Mouse (Mus musculus) liver, embryonic 14.5 days (tissue): Measurements from ENCODE around the gene Napsa. TPM values are rescaled to one million over a fixed set of nuclear protein-coding genes. Genes with fewer than 3 reads are reported as not detected.

Experiments used
- ATAC-seq: fragments of 200-750 bp; cut with Nextera tagmentation; 2 replicates; pipeline ENCODE4 v1.8.0; 2017; ENCODE audit warnings: moderate number of reproducible peaks, mild to moderate bottlenecking, moderate library complexity; ENCODE audit not compliant: insufficient read depth
- DNase-seq, 3 experiments: peaks; one replicate each; pipeline ENCODE4 v3.0.0-alpha.2; 2012 to 2013; ENCODE audit warnings: low read depth in 3 of 3, low spot score in 3 of 3
- H3K27ac ChIP-seq: fragments of 300-500 bp; sonication (generic); 2 replicates; pipeline ENCODE4 v1.5.1; 2014; ENCODE audit warnings: moderate library complexity, mild to moderate bottlenecking, control low read depth, inconsistent platforms
- H3K27me3 ChIP-seq: fragments of 300-500 bp; sonication (generic); 2 replicates; pipeline ENCODE4 v1.6.1; 2014; ENCODE audit warnings: mild to moderate bottlenecking, low read length, moderate library complexity; ENCODE audit not compliant: control insufficient read depth, insufficient read depth
- H3K36me3 ChIP-seq: fragments of 300-500 bp; sonication (generic); replicated peaks from 2 replicates; pipeline ENCODE4 v1.6.1; 2014; ENCODE audit warnings: low read depth; ENCODE audit not compliant: control insufficient read depth, insufficient read depth
- H3K4me1 ChIP-seq, 2 experiments: fragments of 200-500 bp in 1 of 2; fragments of 300-500 bp in 1 of 2; sonication (generic) in 1 of 2; replicated peaks; 2 replicates each; pipeline ENCODE4 v1.6.1; 2012 to 2014; ENCODE audit warnings: antibody characterized with exemption in 1 of 2, inconsistent platforms in 1 of 2, low read length in 1 of 2; ENCODE audit not compliant: control insufficient read depth in 2 of 2, insufficient read depth in 2 of 2
- H3K4me2 ChIP-seq: fragments of 300-500 bp; sonication (generic); 2 replicates; pipeline ENCODE4 v1.6.1; 2014; ENCODE audit warnings: low read depth, mild to moderate bottlenecking, control low read depth, moderate library complexity
- H3K4me3 ChIP-seq, 2 experiments: fragments of 200-500 bp in 1 of 2; fragments of 300-500 bp in 1 of 2; sonication (generic) in 1 of 2; 2 replicates each; pipeline ENCODE4 v1.5.1; 2012 to 2014; ENCODE audit warnings: low read depth in 2 of 2, low read length in 2 of 2, mild to moderate bottlenecking in 2 of 2, control low read depth in 1 of 2, inconsistent platforms in 1 of 2, moderate library complexity in 1 of 2; ENCODE audit not compliant: insufficient read depth in 1 of 2
- H3K9ac ChIP-seq: fragments of 300-500 bp; sonication (generic); replicated peaks from 2 replicates; pipeline ENCODE4 v1.6.1; 2014; ENCODE audit warnings: mild to moderate bottlenecking, control low read depth, moderate library complexity
- H3K9me3 ChIP-seq: fragments of 300-500 bp; sonication (generic); 2 replicates; pipeline ENCODE4 v1.6.1; 2016; ENCODE audit warnings: low read length, mixed read lengths; ENCODE audit not compliant: control insufficient read depth
- CTCF ChIP-seq: IDR thresholded peaks from 2 replicates; pipeline ENCODE4 v1.5.1; 2016; ENCODE audit warnings: antibody characterized with exemption, low read depth, control low read depth
- EP300 ChIP-seq: IDR thresholded peaks from 2 replicates; pipeline ENCODE4 v1.6.1; 2016; ENCODE audit warnings: antibody characterized with exemption, low read depth
- WGBS: fragments of 180-500 bp; shearing (Covaris S2); extraction: QIAGEN DNeasy Blood & Tissue Kit; methylation state at CpG from one replicate; pipeline ENCODE4 v1.1.7; 2014; ENCODE audit not compliant: insufficient replicate concordance; 5-methylcytosine and 5-hydroxymethylcytosine counted together
- polyA plus RNA-seq, 2 experiments: library from polyadenylated mRNA; depleted of rRNA in 1 of 2; stranded (reverse) in 1 of 2; unstranded in 1 of 2; fragments of >200 nt; fragmentation: Nextera tagmentation in 1 of 2; extraction: Ambion mirVana in 1 of 2; gene quantifications; 2 replicates each; pipeline versions ENCODE4 v1.2.1 to v1.2.3; 2012 to 2014

Gene Napsa
- polyA plus RNA-seq, 2 experiments, result 5.8 to 8.6 TPM

- no peak for ATAC-seq
- H3K4me1 ChIP-seq, result no peaks in the 10 kb centered on the region
Observed at GRCm38 (mm10) chr7:44560435-44561400, 11.5 kb upstream of the Napsa start.

DNA sequence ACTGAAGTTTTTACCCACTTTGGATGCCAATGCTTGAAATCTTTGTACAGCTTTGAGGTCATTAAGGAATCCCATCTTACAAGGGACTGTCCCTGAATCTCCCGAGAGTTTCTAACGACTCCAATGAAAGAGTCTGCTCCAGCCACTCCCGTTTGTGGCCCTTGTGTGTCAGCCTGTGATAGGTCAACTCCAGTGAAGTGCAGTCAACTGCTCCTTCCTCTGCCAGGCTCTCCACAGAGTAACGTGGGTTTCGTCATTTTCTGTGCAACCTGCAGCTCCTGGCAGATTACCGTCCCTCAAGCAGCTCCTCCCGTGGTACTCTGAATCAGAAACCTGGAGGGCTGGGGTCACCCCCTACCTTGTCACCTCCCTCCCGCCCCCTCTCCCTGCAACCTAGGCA, 8.9 kb upstream of the Napsa start:
- no peaks in the 10 kb centered on the region for H3K4me1 ChIP-seq
- H3K4me3 ChIP-seq, result no peak overlapping the region
- no peak for ATAC-seq
- H3K27ac ChIP-seq, result no peak overlapping the region
- H3K27me3 ChIP-seq, result no peaks in the 10 kb centered on the region
- no peaks in the 10 kb centered on the region for H3K9me3 ChIP-seq
- H3K4me2 ChIP-seq, result no peak overlapping the region
- no peaks in the 10 kb centered on the region for H3K36me3 ChIP-seq
- TF ChIP-seq EP300 (no peak), CTCF (no peak)
- H3K9ac ChIP-seq, result no peak overlapping the region
- 25% methylated on average over 8 of the region's 8 CpGs for WGBS
- DNase-seq, result no peak

More at GRCm38 (mm10) chr7:44560435-44561400, 11.5 kb upstream of the Napsa start:
- no peaks in the 10 kb centered on the region for H3K9me3 ChIP-seq
- no peak overlapping the region for H3K4me3 ChIP-seq
- H3K36me3 ChIP-seq, result no peaks in the 10 kb centered on the region
- no peak overlapping the region for H3K9ac ChIP-seq
- no peak overlapping the region for H3K27ac ChIP-seq
- no peak overlapping the region for H3K4me2 ChIP-seq
- peak; percentile 54 to 61 (median 56) for DNase-seq
- TF ChIP-seq CTCF (peak; percentile 84), EP300 (no peak)
- no peaks in the 10 kb centered on the region for H3K27me3 ChIP-seq
- WGBS, result 49% methylated on average over 18 of the region's 18 CpGs

- ATAC-seq (no peak), DNase-seq (no peak)
- Histone ChIP-seq H3K4me1 (no peaks in the 10 kb centered on the region), H3K4me3 (no peak overlapping the region), H3K36me3 (no peaks in the 10 kb centered on the region), H3K27ac (no peak overlapping the region), H3K27me3 (no peaks in the 10 kb centered on the region), H3K9me3 (no peaks in the 10 kb centered on the region), H3K4me2 (no peak overlapping the region), H3K9ac (no peak overlapping the region)
- TF ChIP-seq CTCF (no peak), EP300 (no peak)
- WGBS, result 66% methylated on average over 10 of the region's 10 CpGs
Observed at GRCm38 (mm10) chr7:44564486-44564885, 7.7 kb upstream of the Napsa start.

- ATAC-seq (no peak), DNase-seq (no peak)
- no peaks in the 10 kb centered on the region for H3K4me1 ChIP-seq
- no peaks in the 10 kb centered on the region for H3K36me3 ChIP-seq
- no peak overlapping the region for H3K4me2 ChIP-seq
- WGBS, result 37% methylated on average over 6 of the region's 6 CpGs
- no peak for TF ChIP-seq CTCF
- H3K4me3 ChIP-seq, result no peak overlapping the region
- H3K27me3 ChIP-seq, result no peaks in the 10 kb centered on the region
- no peaks in the 10 kb centered on the region for H3K9me3 ChIP-seq
- no peak overlapping the region for H3K9ac ChIP-seq
- H3K27ac ChIP-seq, result no peak overlapping the region
Observed at GRCm38 (mm10) chr7:44565414-44565813, 6.8 kb upstream of the Napsa start.

DNA sequence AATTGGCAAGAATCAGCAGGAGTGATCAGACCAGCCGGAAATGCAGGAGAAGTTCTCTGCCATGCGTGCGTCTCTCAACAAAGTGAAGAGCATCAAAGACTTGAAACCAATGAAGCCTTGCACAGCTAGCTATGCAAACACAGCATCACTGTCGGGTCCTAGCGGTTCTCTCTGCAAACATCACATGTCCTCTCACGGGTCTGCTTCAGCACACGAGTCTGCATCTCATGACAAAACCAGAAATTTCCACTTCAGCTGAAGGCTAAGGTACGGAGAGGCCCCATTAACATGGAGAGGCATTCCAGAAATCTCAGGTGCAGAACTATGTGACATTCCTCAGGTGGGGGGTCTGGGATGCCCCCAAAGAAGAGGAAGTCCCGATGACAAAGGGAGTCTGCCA, 3.4 kb upstream of the Napsa start:
- 49% methylated on average over 9 of the region's 9 CpGs for WGBS
- Histone ChIP-seq H3K4me3 (no peak overlapping the region), H3K36me3 (no peaks in the 10 kb centered on the region), H3K27ac (no peak overlapping the region), H3K4me1 (no peaks in the 10 kb centered on the region), H3K27me3 (no peaks in the 10 kb centered on the region), H3K9ac (no peak overlapping the region), H3K4me2 (no peak overlapping the region), H3K9me3 (no peaks in the 10 kb centered on the region)
- no peak for DNase-seq
- TF ChIP-seq EP300 (no peak), CTCF (no peak)
- no peak for ATAC-seq
